Mouse (Mus musculus) macrophage (primary cell): ENCODE measurements around the gene Mfsd5. TPM values are rescaled to one million over a fixed set of nuclear protein-coding genes. Genes with fewer than 3 reads are reported as not detected.

Experiments
- polyA plus RNA-seq: library from polyadenylated mRNA; stranded (reverse); fragments of 250-400 nt; gene quantifications from 3 replicates; pipeline ENCODE4 v1.2.4, GENCODE M21; 2018; ENCODE audit warnings: inconsistent platforms

The Mfsd5 gene
- polyA plus RNA-seq, 1 experiment from 2014 or later, result 49.9 TPM

Other genes starting within 250 kb of the Mfsd5 start
- gene Eif4b, start 205.7 kb upstream of the Mfsd5 start, polyA plus RNA-seq, result 153 to 214 TPM (median 191 TPM) in 3 replicates
- 0.37 to 0.66 TPM in 2 of 3 replicates, not detected in the other for gene Tns2, start 179.0 kb upstream of the Mfsd5 start, polyA plus RNA-seq
- 22.0 to 28.2 TPM (median 22.5 TPM) in 3 replicates for gene Spryd3, start 143.2 kb upstream of the Mfsd5 start, polyA plus RNA-seq
- gene Igfbp6, start 135.1 kb upstream of the Mfsd5 start, polyA plus RNA-seq, result not detected in 3 replicates
- 0.06 to 0.15 TPM in 2 of 3 replicates, not detected in the other for gene Soat2, start 128.9 kb upstream of the Mfsd5 start, polyA plus RNA-seq
- 18.5 to 29.1 TPM (median 19.8 TPM) in 3 replicates for gene Zfp740, start 76.2 kb upstream of the Mfsd5 start, polyA plus RNA-seq
- gene Csad, start 74.7 kb upstream of the Mfsd5 start, polyA plus RNA-seq, result 10.6 to 26.7 TPM (median 14.8 TPM) in 3 replicates
- 3.5 to 14.3 TPM (median 5.0 TPM) in 3 replicates for gene Itgb7, start 47.5 kb upstream of the Mfsd5 start, polyA plus RNA-seq
- 4.7 to 19.6 TPM (median 7.5 TPM) in 3 replicates for gene Rarg, start 21.9 kb upstream of the Mfsd5 start, polyA plus RNA-seq
- not detected in 3 replicates for gene Gm9918, start 8.9 kb upstream of the Mfsd5 start, polyA plus RNA-seq
- 1.0 to 5.7 TPM (median 3.5 TPM) in 3 replicates for gene Espl1, start 16.8 kb downstream of the Mfsd5 start, polyA plus RNA-seq
- gene Pfdn5, start 46.7 kb downstream of the Mfsd5 start, polyA plus RNA-seq, result 258 to 355 TPM (median 355 TPM) in 3 replicates
- gene Myg1, start 52.3 kb downstream of the Mfsd5 start, polyA plus RNA-seq, result 15.1 to 28.2 TPM (median 21.0 TPM) in 3 replicates
- 10.7 to 28.2 TPM (median 18.0 TPM) in 3 replicates for gene Aaas, start 71.3 kb downstream of the Mfsd5 start, polyA plus RNA-seq
- not detected in 3 replicates for gene Sp7, start 87.7 kb downstream of the Mfsd5 start, polyA plus RNA-seq
- 19.8 to 22.7 TPM (median 22.6 TPM) in 3 replicates for gene Sp1, start 126.7 kb downstream of the Mfsd5 start, polyA plus RNA-seq
- 0.07 TPM in 1 of 3 replicates, not detected in the others for gene Amhr2, start 165.9 kb downstream of the Mfsd5 start, polyA plus RNA-seq
- 149 to 380 TPM (median 236 TPM) in 3 replicates for gene Prr13, start 179.6 kb downstream of the Mfsd5 start, polyA plus RNA-seq
- gene Pcbp2, start 191.1 kb downstream of the Mfsd5 start, polyA plus RNA-seq, result 469 to 548 TPM (median 534 TPM) in 3 replicates
- gene Gm10337, start 224.3 kb downstream of the Mfsd5 start, polyA plus RNA-seq, result not detected in 3 replicates
- gene Map3k12, start 237.6 kb downstream of the Mfsd5 start, polyA plus RNA-seq, result 4.7 to 7.1 TPM (median 5.2 TPM) in 3 replicates
- gene Tarbp2, start 238.7 kb downstream of the Mfsd5 start, polyA plus RNA-seq, result 12.9 to 30.0 TPM (median 24.7 TPM) in 3 replicates
- gene Npff, start 245.5 kb downstream of the Mfsd5 start, polyA plus RNA-seq, result 0.41 to 1.8 TPM (median 1.0 TPM) in 3 replicates